Mouse (Mus musculus) liver, postnatal 0 days (tissue): ENCODE results near the gene Zc3hav1l. TPM values are rescaled to one million over a fixed set of nuclear protein-coding genes. Genes with fewer than 3 reads are reported as not detected.

Source experiments
- ATAC-seq: fragments of 200-750 bp; cut with Nextera tagmentation; 2 replicates; pipeline ENCODE4 v1.8.0; 2017; ENCODE audit warnings: mild to moderate bottlenecking, moderate library complexity
- DNase-seq: peaks from one replicate; pipeline ENCODE4 v3.0.0-alpha.2; 2016
- H3K27ac ChIP-seq: fragments of 300-500 bp; sonication (generic); 2 replicates; pipeline ENCODE4 v1.5.1; 2014; ENCODE audit warnings: antibody characterized with exemption, moderate library complexity, mild to moderate bottlenecking, low read depth
- H3K27me3 ChIP-seq: fragments of 300-500 bp; sonication (generic); 2 replicates; pipeline ENCODE4 v1.6.1; 2014; ENCODE audit warnings: low read length, control low read depth, mixed read lengths; ENCODE audit not compliant: insufficient read depth
- H3K36me3 ChIP-seq: fragments of 300-500 bp; sonication (generic); replicated peaks from 2 replicates; pipeline ENCODE4 v1.6.1; 2014; ENCODE audit warnings: mild to moderate bottlenecking, control low read depth, low read length, moderate library complexity, mixed read lengths; ENCODE audit not compliant: insufficient read depth
- H3K4me1 ChIP-seq: fragments of 300-500 bp; sonication (generic); 2 replicates; pipeline ENCODE4 v1.6.1; 2014; ENCODE audit warnings: antibody characterized with exemption, mild to moderate bottlenecking, control low read depth; ENCODE audit not compliant: insufficient read depth
- H3K4me2 ChIP-seq: fragments of 300-500 bp; sonication (generic); 2 replicates; pipeline ENCODE4 v1.6.1; 2014; ENCODE audit warnings: low read depth, mild to moderate bottlenecking, low read length, moderate library complexity, mixed read lengths
- H3K4me3 ChIP-seq: fragments of 300-500 bp; sonication (generic); 2 replicates; pipeline ENCODE4 v1.5.1; 2014; ENCODE audit warnings: low read depth, low read length
- H3K9ac ChIP-seq: fragments of 300-500 bp; sonication (generic); replicated peaks from 2 replicates; pipeline ENCODE4 v1.6.1; 2014; ENCODE audit warnings: mild to moderate bottlenecking, moderate library complexity
- H3K9me3 ChIP-seq: fragments of 300-500 bp; sonication (generic); 2 replicates; pipeline ENCODE4 v1.6.1; 2016; ENCODE audit warnings: mild to moderate bottlenecking, control low read depth, low read length, mixed read lengths
- CTCF ChIP-seq: sonication (generic); IDR thresholded peaks from 2 replicates; pipeline ENCODE4 v1.5.1; 2016; ENCODE audit warnings: antibody characterized with exemption, low read depth
- EP300 ChIP-seq: IDR thresholded peaks from 2 replicates; pipeline ENCODE4 v1.6.1; 2016; ENCODE audit warnings: antibody characterized with exemption, low read depth, mild to moderate bottlenecking
- WGBS: fragments of 180-500 bp; shearing (Covaris S2); extraction: QIAGEN DNeasy Blood & Tissue Kit; methylation state at CpG from one replicate; pipeline ENCODE4 v1.1.7; 2014; ENCODE audit not compliant: insufficient replicate concordance; 5-methylcytosine and 5-hydroxymethylcytosine counted together
- polyA plus RNA-seq: library from polyadenylated mRNA; unstranded; fragments of >200 nt; fragmentation: Nextera tagmentation; extraction: Ambion mirVana; gene quantifications from 2 replicates; pipeline ENCODE4 v1.2.1, GENCODE M21; 2015

The Zc3hav1l gene
- polyA plus RNA-seq, 1 experiment from 2014 or later: 0.61 TPM

- TF ChIP-seq EP300: peak; percentile 96
- TF ChIP-seq CTCF: no peak
- Histone ChIP-seq H3K36me3 (peaks cover 33% of the 10 kb centered on the region), H3K9me3 (no peaks in the 10 kb centered on the region), H3K4me1 (peaks cover 54% of the 10 kb centered on the region), H3K27me3 (no peaks in the 10 kb centered on the region), H3K9ac (peak overlapping the region; percentile 64), H3K27ac (peak overlapping the region; percentile 97), H3K4me2 (peak overlapping the region; percentile 72), H3K4me3 (peak overlapping the region; percentile 36)
- WGBS: 13% methylated on average over 11 of the region's 11 CpGs
- peak; percentile 75 for DNase-seq
- ATAC-seq: peak; percentile 86
Observed at GRCm38 (mm10) chr6:38341751-38342665, 42.9 kb upstream of the Zc3hav1l start.

GRCm38 (mm10) chr6:38339078-38339477, 40.0 kb upstream of the Zc3hav1l start:
- 78% methylated on average over 2 of the region's 2 CpGs for WGBS
- no peak for ATAC-seq
- DNase-seq: no peak
- H3K9me3 ChIP-seq: no peaks in the 10 kb centered on the region
- TF ChIP-seq CTCF: no peak
- no peak for TF ChIP-seq EP300
- H3K36me3 ChIP-seq: peaks cover 55% of the 10 kb centered on the region
- no peak overlapping the region for H3K9ac ChIP-seq
- H3K27me3 ChIP-seq: no peaks in the 10 kb centered on the region
- H3K4me3 ChIP-seq: no peak overlapping the region
- H3K4me1 ChIP-seq: peaks cover 39% of the 10 kb centered on the region
- H3K4me2 ChIP-seq: peak overlapping the region; percentile 4; the same call in 1 of the 2 replicates
- 0 out of 2 replicates have a peak overlapping the region, but pooled peaks have one; percentile 1 for H3K27ac ChIP-seq

GRCm38 (mm10) chr6:38337951-38338350, 38.9 kb upstream of the Zc3hav1l start:
- WGBS: 65% methylated on average over 6 of the region's 6 CpGs
- no peak overlapping the region for H3K4me3 ChIP-seq
- peaks cover 27% of the 10 kb centered on the region for H3K4me1 ChIP-seq
- peak; percentile 38 for DNase-seq
- TF ChIP-seq CTCF (no peak), EP300 (peak; percentile 41; the same call in 1 of the 2 replicates)
- H3K9ac ChIP-seq: no peak overlapping the region
- no peaks in the 10 kb centered on the region for H3K9me3 ChIP-seq
- H3K4me2 ChIP-seq: no peak overlapping the region
- ATAC-seq: peak; percentile 66
- peaks cover 66% of the 10 kb centered on the region for H3K36me3 ChIP-seq
- no peaks in the 10 kb centered on the region for H3K27me3 ChIP-seq
- H3K27ac ChIP-seq: peak overlapping the region; percentile 67

- Histone ChIP-seq H3K4me1 (peaks cover 26% of the 10 kb centered on the region), H3K4me3 (no peak overlapping the region), H3K4me2 (no peak overlapping the region), H3K9ac (no peak overlapping the region), H3K27me3 (no peaks in the 10 kb centered on the region), H3K27ac (no peak overlapping the region), H3K9me3 (no peaks in the 10 kb centered on the region), H3K36me3 (peaks cover 73% of the 10 kb centered on the region)
- ATAC-seq (no peak), DNase-seq (no peak)
- 85% methylated on average over 4 of the region's 4 CpGs for WGBS
- TF ChIP-seq CTCF (peak; percentile 55), EP300 (no peak)
Observed at GRCm38 (mm10) chr6:38337166-38337705, 38.2 kb upstream of the Zc3hav1l start.

GRCm38 (mm10) chr6:38335264-38335663, 36.2 kb upstream of the Zc3hav1l start:
- Histone ChIP-seq H3K4me2 (0 out of 2 replicates have a peak overlapping the region, but pooled peaks have one; percentile 31), H3K9ac (no peak overlapping the region), H3K27me3 (no peaks in the 10 kb centered on the region), H3K4me1 (peaks cover 16% of the 10 kb centered on the region), H3K4me3 (no peak overlapping the region), H3K9me3 (no peaks in the 10 kb centered on the region), H3K36me3 (peaks cover 88% of the 10 kb centered on the region), H3K27ac (peak overlapping the region; percentile 49)
- ATAC-seq: peak; percentile 50
- DNase-seq: no peak
- WGBS: 63% methylated on average over 6 of the region's 6 CpGs
- TF ChIP-seq CTCF (no peak), EP300 (no peak)

GRCm38 (mm10) chr6:38326596-38326995, 27.5 kb upstream of the Zc3hav1l start:
- ATAC-seq (no peak), DNase-seq (peak; percentile 58)
- no peaks in the 10 kb centered on the region for H3K9me3 ChIP-seq
- H3K27ac ChIP-seq: no peak overlapping the region
- no peak overlapping the region for H3K9ac ChIP-seq
- no peak overlapping the region for H3K4me2 ChIP-seq
- H3K36me3 ChIP-seq: peaks cover 87% of the 10 kb centered on the region
- WGBS: 70% methylated on average over 4 of the region's 4 CpGs
- no peak for TF ChIP-seq EP300
- peak; percentile 81 for TF ChIP-seq CTCF
- no peaks in the 10 kb centered on the region for H3K27me3 ChIP-seq
- H3K4me1 ChIP-seq: no peaks in the 10 kb centered on the region
- H3K4me3 ChIP-seq: no peak overlapping the region
